Mouse (Mus musculus) sigmoid colon, adult 10 weeks (tissue): ENCODE data around the gene Cep19. TPM values are rescaled to one million over a fixed set of nuclear protein-coding genes. Genes with fewer than 3 reads are reported as not detected.

Experiments
- polyA plus RNA-seq: library from polyadenylated mRNA; stranded (reverse); fragments of 350-450 nt; fragmentation: Illumina TruSeq; extraction: RNeasy Lipid Tissue Mini Kit (QIAGEN cat#74804); gene quantifications from one replicate; pipeline ENCODE4 v1.2.3, GENCODE M21; 2014; ENCODE audit warnings: low read depth, low replicate concordance

The Cep19 gene
- polyA plus RNA-seq, result 28.5 TPM

GRCm38 (mm10) chr16:32099638-32100150 is at the start of gene Cep19, which contains the start of gene Pigx:
Gene Cep19, plus strand, starts transcription at chr16:32099800.
Gene Pigx, minus strand, starts transcription at chr16:32099740.

GRCm38 (mm10) chr16:32078991-32079511 is 20.5 kb upstream of the Cep19 start, which contains the start of gene Pak2:
Gene Pak2, minus strand, starts transcription at chr16:32079342.

Other genes with a start within 250 kb of the Cep19 start
- not detected for gene Meltf, start 221.0 kb upstream of the Cep19 start, polyA plus RNA-seq
- gene Pigz, start 165.9 kb upstream of the Cep19 start, polyA plus RNA-seq, result not detected
- gene 0610012G03Rik, start 151.3 kb upstream of the Cep19 start, polyA plus RNA-seq, result 4.3 TPM
- 53.8 TPM for gene Ncbp2, start 151.3 kb upstream of the Cep19 start, polyA plus RNA-seq
- gene Senp5, start 96.5 kb upstream of the Cep19 start, polyA plus RNA-seq, result 33.5 TPM
- 127 TPM for gene Pak2, start 20.5 kb upstream of the Cep19 start, polyA plus RNA-seq
- gene Pigx, start 60 bp upstream of the Cep19 start, polyA plus RNA-seq, result 99.0 TPM
- 0.95 TPM for gene Nrros, start 65.8 kb downstream of the Cep19 start, polyA plus RNA-seq
- gene Bex6, start 80.0 kb downstream of the Cep19 start, polyA plus RNA-seq, result not detected
- 25.2 TPM for gene Fbxo45, start 147.4 kb downstream of the Cep19 start, polyA plus RNA-seq
- gene Wdr53, start 147.4 kb downstream of the Cep19 start, polyA plus RNA-seq, result 6.7 TPM
- gene Smco1, start 171.7 kb downstream of the Cep19 start, polyA plus RNA-seq, result not detected
- gene Rnf168, start 177.7 kb downstream of the Cep19 start, polyA plus RNA-seq, result 41.9 TPM
- 35.7 TPM for gene Ubxn7, start 232.5 kb downstream of the Cep19 start, polyA plus RNA-seq